Mouse (Mus musculus) megakaryocyte progenitor cell, adult 5-6 weeks (primary cell): Measurements from ENCODE around the gene Pdlim4. TPM values are rescaled to one million over a fixed set of nuclear protein-coding genes. Genes with fewer than 3 reads are reported as not detected.

Experiments used
- ATAC-seq: replicated peaks from 2 replicates; pipeline ENCODE4 v1.8.0; 2016; ENCODE audit warnings: mild to moderate bottlenecking, moderate TSS enrichment, inconsistent platforms; ENCODE audit not compliant: poor library complexity
- total RNA-seq, 2 experiments: library from RNA; stranded (forward) in 1 of 2; stranded (reverse) in 1 of 2; fragments of 157-497, 149-512 nt in 1 of 2; fragments of 200-1000 nt in 1 of 2; gene quantifications; 2 replicates each; pipeline versions ENCODE4 v1.2.3 to v1.2.4; 2015 to 2017

Gene Pdlim4
- total RNA-seq, 2 experiments from 2014 or later, result not detected

GRCm38 (mm10) chr11:54092188-54092587 is 23.4 kb upstream of the Pdlim4 start:
- ATAC-seq, result no peak

- ATAC-seq, result peak; percentile 65
These were observed 22.9 kb upstream of the Pdlim4 start for GRCm38 (mm10) chr11:54091726-54092125.

GRCm38 (mm10) chr11:54090091-54090879 is 21.5 kb upstream of the Pdlim4 start:
- ATAC-seq, result no peak

- ATAC-seq, result peak; percentile 67
These were observed 20.1 kb upstream of the Pdlim4 start for GRCm38 (mm10) chr11:54088947-54089317.

- ATAC-seq, result peak; percentile 48
These were observed 19.6 kb upstream of the Pdlim4 start for GRCm38 (mm10) chr11:54088253-54088946.

GRCm38 (mm10) chr11:54085816-54086215 is 17.0 kb upstream of the Pdlim4 start:
- no peak for ATAC-seq

GRCm38 (mm10) chr11:54084976-54085375 is 16.2 kb upstream of the Pdlim4 start:
- no peak for ATAC-seq

- no peak for ATAC-seq
These were observed 13.9 kb upstream of the Pdlim4 start for GRCm38 (mm10) chr11:54082725-54083124.

- no peak for ATAC-seq
These were observed 11.6 kb upstream of the Pdlim4 start for GRCm38 (mm10) chr11:54080435-54080834.

GRCm38 (mm10) chr11:54076101-54076500 is 7.3 kb upstream of the Pdlim4 start:
- no peak for ATAC-seq

GRCm38 (mm10) chr11:54075353-54075752 is 6.5 kb upstream of the Pdlim4 start:
- ATAC-seq, result no peak

GRCm38 (mm10) chr11:54073291-54073690 is 4.5 kb upstream of the Pdlim4 start:
- no peak for ATAC-seq

GRCm38 (mm10) chr11:54071726-54072445 is 3.1 kb upstream of the Pdlim4 start:
- ATAC-seq, result no peak

GRCm38 (mm10) chr11:54067996-54068519 is 756 bp downstream of the Pdlim4 start:
- ATAC-seq, result peak; percentile 25

- ATAC-seq, result no peak
These were observed 1.4 kb downstream of the Pdlim4 start for GRCm38 (mm10) chr11:54067318-54067995.

- no peak for ATAC-seq
These were observed 2.4 kb downstream of the Pdlim4 start for GRCm38 (mm10) chr11:54066400-54066799.

GRCm38 (mm10) chr11:54065915-54066178 is 3.0 kb downstream of the Pdlim4 start:
- no peak for ATAC-seq

- ATAC-seq, result no peak
These were observed 3.5 kb downstream of the Pdlim4 start for GRCm38 (mm10) chr11:54065106-54065914.

GRCm38 (mm10) chr11:54064412-54064978 is 4.3 kb downstream of the Pdlim4 start:
- ATAC-seq, result 0 out of 2 replicates have a peak, but pooled peaks have one; percentile 10

- no peak for ATAC-seq
These were observed 5.4 kb downstream of the Pdlim4 start for GRCm38 (mm10) chr11:54063472-54063775.
